ENCODE assay signal across 14 mouse cellular contexts in the genomic region with DNA sequence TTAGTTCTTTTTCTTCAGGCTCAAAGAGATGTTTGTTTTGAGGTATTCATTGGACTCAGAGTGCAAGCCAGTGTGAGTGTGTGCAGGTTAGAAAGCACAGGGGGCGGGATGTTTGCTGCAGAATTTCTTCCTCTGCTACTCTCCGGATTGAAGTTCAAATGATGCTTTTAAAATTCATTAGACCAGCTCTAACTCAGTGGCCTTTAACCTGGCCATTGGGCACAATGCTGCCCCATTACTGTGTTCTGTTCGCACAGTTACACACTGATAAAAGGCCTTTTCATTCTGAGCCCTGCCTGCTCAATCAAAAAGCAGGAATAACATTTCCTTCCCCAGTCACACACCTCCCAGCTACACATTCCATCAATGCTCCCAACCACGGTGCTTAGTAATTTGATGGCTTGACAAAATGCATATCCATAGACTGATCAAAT. TPM values are rescaled to one million over a fixed set of nuclear protein-coding genes. Genes with fewer than 3 reads are reported as not detected.
DNase-seq lines count a peak whose midpoint lies in the region; ATAC-seq and TF ChIP-seq lines count a peak whose summit lies in the region.
"Had no signal": no experiment of that assay in that cellular context is flagged by ENCODE, and none has a peak within 500 bp of the region (broad histone marks: within the 10 kb centered on the region; RNA-seq: fewer than 3 reads in every experiment).

No protein-coding gene starts in this region.

- peak overlapping the region; percentile 94 for H3K27ac ChIP-seq in liver, embryonic 13.5 days
- no peak overlapping the region for H3K27ac ChIP-seq in liver, postnatal 0 days (ENCODE audit: low read depth)
- no peak overlapping the region for H3K27ac ChIP-seq in embryonic facial prominence, embryonic 10.5 days (replicated peaks)
- no peak overlapping the region for H3K27ac ChIP-seq in forebrain, embryonic 14.5 days (ENCODE audit: low read depth, low read length)
- H3K27ac ChIP-seq in midbrain, embryonic 16.5 days (ENCODE audit: low read length): no peak overlapping the region
- H3K27ac ChIP-seq: kidney, postnatal 0 days; lung, embryonic 15.5 days; midbrain, embryonic 12.5 days had no signal

- no peaks in the 10 kb centered on the region for H3K27me3 ChIP-seq in liver, embryonic 13.5 days
- H3K27me3 ChIP-seq in liver, postnatal 0 days (ENCODE audit: insufficient read depth, low read length): no peaks in the 10 kb centered on the region
- peaks cover 53% of the 10 kb centered on the region for H3K27me3 ChIP-seq in embryonic facial prominence, embryonic 10.5 days (replicated peaks; ENCODE audit: low read depth, poor library complexity, severe bottlenecking)
- H3K27me3 ChIP-seq in forebrain, embryonic 14.5 days (replicated peaks; ENCODE audit: control insufficient read depth, insufficient read depth, low read length): no peaks in the 10 kb centered on the region
- H3K27me3 ChIP-seq in midbrain, embryonic 16.5 days (ENCODE audit: control insufficient read depth, insufficient read depth, low read depth, low read length): no peaks in the 10 kb centered on the region
- H3K27me3 ChIP-seq: lung, embryonic 15.5 days had no signal

- ATAC-seq in liver, embryonic 13.5 days (ENCODE audit: low read depth): no peak
- ATAC-seq in liver, postnatal 0 days: no peak
- ATAC-seq in forebrain, embryonic 14.5 days: peak; percentile 77
- ATAC-seq in midbrain, embryonic 16.5 days: peak; percentile 45
- no peak for ATAC-seq in erythroblast, adult 5-6 weeks (replicated peaks; ENCODE audit: low FRiP score, poor library complexity, severe bottlenecking)

- H3K9ac ChIP-seq in liver, embryonic 13.5 days: no peak overlapping the region
- H3K9ac ChIP-seq in liver, postnatal 0 days (replicated peaks): no peak overlapping the region
- no peak overlapping the region for H3K9ac ChIP-seq in forebrain, embryonic 14.5 days (ENCODE audit: low read length)
- no peak overlapping the region for H3K9ac ChIP-seq in midbrain, embryonic 16.5 days (ENCODE audit: low read depth, low read length)
- H3K9ac ChIP-seq: lung, embryonic 15.5 days; midbrain, embryonic 12.5 days had no signal

- no peak overlapping the region for H3K4me2 ChIP-seq in liver, embryonic 13.5 days
- H3K4me2 ChIP-seq in liver, postnatal 0 days (ENCODE audit: low read depth, low read length): no peak overlapping the region
- H3K4me2 ChIP-seq in forebrain, embryonic 14.5 days (ENCODE audit: low read length): no peak overlapping the region
- H3K4me2 ChIP-seq in midbrain, embryonic 16.5 days (ENCODE audit: low read length): no peak overlapping the region
- H3K4me2 ChIP-seq: lung, embryonic 15.5 days; midbrain, embryonic 12.5 days had no signal

- DNase-seq in liver, embryonic 13.5 days: no peak
- DNase-seq in liver, postnatal 0 days: no peak
- peak; percentile 14 for DNase-seq in embryonic facial prominence, embryonic 10.5 days (ENCODE audit: low spot score)
- DNase-seq in forebrain, embryonic 14.5 days (ENCODE audit: low spot score): peak; percentile 55
- DNase-seq in frontal cortex, postnatal 36 days (ENCODE audit: low spot score in 2 of 2): no peak
- DNase-seq: adrenal gland, postnatal 25 days; cerebellum, adult 11 months; heart, adult 18-20 months; heart, postnatal 4 days had no signal

- no peaks in the 10 kb centered on the region for H3K9me3 ChIP-seq in liver, embryonic 13.5 days (replicated peaks)
- H3K9me3 ChIP-seq in liver, postnatal 0 days (ENCODE audit: low read length): no peaks in the 10 kb centered on the region
- H3K9me3 ChIP-seq in embryonic facial prominence, embryonic 10.5 days: no peaks in the 10 kb centered on the region
- no peaks in the 10 kb centered on the region for H3K9me3 ChIP-seq in forebrain, embryonic 14.5 days (replicated peaks; ENCODE audit: control insufficient read depth, low read length)
- H3K9me3 ChIP-seq in midbrain, embryonic 16.5 days (replicated peaks; ENCODE audit: control insufficient read depth, low read length, poor library complexity, severe bottlenecking): no peaks in the 10 kb centered on the region
- H3K9me3 ChIP-seq: lung, embryonic 15.5 days; midbrain, embryonic 12.5 days had no signal

- no peaks in the 10 kb centered on the region for H3K36me3 ChIP-seq in liver, embryonic 13.5 days
- H3K36me3 ChIP-seq in liver, postnatal 0 days (replicated peaks; ENCODE audit: insufficient read depth, low read length): no peaks in the 10 kb centered on the region
- no peaks in the 10 kb centered on the region for H3K36me3 ChIP-seq in embryonic facial prominence, embryonic 10.5 days (replicated peaks)
- no peaks in the 10 kb centered on the region for H3K36me3 ChIP-seq in forebrain, embryonic 14.5 days (ENCODE audit: control insufficient read depth, insufficient read depth, low read length)
- H3K36me3 ChIP-seq in midbrain, embryonic 16.5 days (ENCODE audit: control insufficient read depth, insufficient read depth, low read length): no peaks in the 10 kb centered on the region
- H3K36me3 ChIP-seq: lung, embryonic 15.5 days; midbrain, embryonic 12.5 days had no signal

- no peak for TF ChIP-seq CTCF in liver, postnatal 0 days (IDR thresholded peaks at IDR 0.05; ENCODE audit: low read depth)

- WGBS in liver, embryonic 13.5 days (ENCODE audit: insufficient replicate concordance): 75% methylated on average over 4 of the region's 4 CpGs
- 70% methylated on average over 4 of the region's 4 CpGs for whole genome bisulfite sequencing in liver, postnatal 0 days (ENCODE audit: insufficient replicate concordance)
- WGBS in embryonic facial prominence, embryonic 10.5 days: 24% methylated on average over 4 of the region's 4 CpGs
- 3% methylated on average over 4 of the region's 4 CpGs for WGBS in forebrain, embryonic 14.5 days
- WGBS in midbrain, embryonic 16.5 days: 22% methylated on average over 4 of the region's 4 CpGs

- TF ChIP-seq EP300 in liver, postnatal 0 days (IDR thresholded peaks at IDR 0.05; ENCODE audit: low read depth): no peak

- H3K4me1 ChIP-seq in liver, embryonic 13.5 days (replicated peaks): peaks cover 63% of the 10 kb centered on the region
- peaks cover 9% of the 10 kb centered on the region for H3K4me1 ChIP-seq in liver, postnatal 0 days (ENCODE audit: insufficient read depth)
- H3K4me1 ChIP-seq in embryonic facial prominence, embryonic 10.5 days: peaks cover 22% of the 10 kb centered on the region
- peaks cover 15% of the 10 kb centered on the region for H3K4me1 ChIP-seq in forebrain, embryonic 14.5 days (ENCODE audit: control insufficient read depth, insufficient read depth, low read length)
- no peaks in the 10 kb centered on the region for H3K4me1 ChIP-seq in midbrain, embryonic 16.5 days (ENCODE audit: control insufficient read depth, insufficient read depth, low read length)
- H3K4me1 ChIP-seq: lung, embryonic 15.5 days had no signal

- no peak overlapping the region for H3K4me3 ChIP-seq in liver, embryonic 13.5 days (replicated peaks)
- H3K4me3 ChIP-seq in liver, postnatal 0 days (ENCODE audit: low read depth, low read length): no peak overlapping the region
- H3K4me3 ChIP-seq in embryonic facial prominence, embryonic 10.5 days: no peak overlapping the region
- no peak overlapping the region for H3K4me3 ChIP-seq in forebrain, embryonic 14.5 days (ENCODE audit: low read depth, low read length)
- no peak overlapping the region for H3K4me3 ChIP-seq in midbrain, embryonic 16.5 days (ENCODE audit: low read depth, low read length)
- H3K4me3 ChIP-seq: lung, embryonic 15.5 days; midbrain, embryonic 12.5 days had no signal

RNA-seq across cellular contexts. Expression of a gene that starts 29.2 kb away (rescaled TPM):
- polyA plus RNA-seq in liver, embryonic 13.5 days (2015; fragmentation: Nextera tagmentation; extraction: Ambion mirVana): 105 and 130 TPM in 2 replicates
- 19.3 and 22.4 TPM in 2 replicates for polyA plus RNA-seq in liver, postnatal 0 days (2015; fragmentation: Nextera tagmentation; extraction: Ambion mirVana)
- 28.0 and 30.5 TPM in 2 replicates for polyA plus RNA-seq in embryonic facial prominence, embryonic 10.5 days (2016; fragmentation: Nextera tagmentation; extraction: Ambion mirVana)
- 20.8 and 22.9 TPM in 2 replicates for polyA plus RNA-seq in forebrain, embryonic 14.5 days (2014; fragmentation: Nextera tagmentation; extraction: Ambion mirVana)
- polyA plus RNA-seq in midbrain, embryonic 16.5 days (2015; fragmentation: Nextera tagmentation; extraction: Ambion mirVana): 18.0 and 18.2 TPM in 2 replicates
- 13.2 and 15.0 TPM in 2 replicates for total RNA-seq in erythroblast, adult 5-6 weeks (2015; ENCODE audit: low replicate concordance)
- total RNA-seq in erythroblast, adult 5-6 weeks (2017; ENCODE audit: low replicate concordance): 25.0 and 37.5 TPM in 2 replicates

Comparison
In these comparisons a context has a peak if more than half of its experiments do, and no peak if none do; other contexts are left out.
1. ATAC-seq: peak in forebrain, embryonic 14.5 days (single experiment) and midbrain, embryonic 16.5 days (single experiment); none in liver, embryonic 13.5 days (single experiment), liver, postnatal 0 days (single experiment) and erythroblast, adult 5-6 weeks (single experiment).
2. DNase-seq: peak in embryonic facial prominence, embryonic 10.5 days (single experiment) and forebrain, embryonic 14.5 days (single experiment); none in liver, embryonic 13.5 days (single experiment), liver, postnatal 0 days (single experiment) and frontal cortex, postnatal 36 days (0 of 2).